Mouse (Mus musculus): ENCODE data around the gene Gpx6. TPM values are rescaled to one million over a fixed set of nuclear protein-coding genes. Genes with fewer than 3 reads are reported as not detected.

Gene Gpx6
- polyA plus RNA-seq, 1 experiment from 2014 or later: not detected

DNA sequence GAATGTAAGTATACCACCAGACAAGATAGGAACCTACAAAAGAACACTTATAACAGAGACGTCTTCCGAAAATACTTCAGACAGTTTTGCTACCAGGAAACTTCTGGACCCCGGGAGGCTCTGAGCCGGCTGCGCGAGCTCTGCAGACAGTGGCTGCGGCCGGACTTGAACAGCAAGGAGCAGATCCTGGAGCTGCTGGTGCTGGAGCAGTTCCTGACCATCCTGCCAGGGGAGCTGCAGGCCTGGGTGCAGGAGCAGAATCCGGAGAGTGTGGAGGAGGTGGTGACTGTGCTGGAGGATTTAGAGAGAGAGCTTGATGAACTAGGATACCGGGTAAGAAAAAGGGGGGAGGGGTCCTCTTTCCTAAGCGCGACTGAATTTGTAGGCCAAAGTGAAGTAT is 51.8 kb downstream of the Gpx6 start:
- Histone ChIP-seq H3K4me2 (peak overlapping the region; percentile 59), H3K4me3 (ENCODE audit: low read depth, low read length) (peak overlapping the region; percentile 71), H3K27ac (ENCODE audit: low read depth) (no peak overlapping the region), H3K36me3 (ENCODE audit: insufficient read depth) (peaks cover 21% of the 10 kb centered on the region), H3K9me3 (ENCODE audit: low read depth, low read length) (no peaks in the 10 kb centered on the region), H3K27me3 (ENCODE audit: insufficient read depth, low read length) (no peaks in the 10 kb centered on the region), H3K9ac (peak overlapping the region; percentile 82), H3K4me1 (ENCODE audit: insufficient read depth) (peaks cover 3% of the 10 kb centered on the region; the same call in 1 of the 2 replicates)
- 60% methylated on average over 12 of the region's 12 CpGs for WGBS
- ATAC-seq (ENCODE audit: insufficient read depth) (no peak), DNase-seq (peak; percentile 10)
- no peak for TF ChIP-seq CTCF (IDR thresholded peaks at IDR 0.05; ENCODE audit: low read depth)

DNA sequence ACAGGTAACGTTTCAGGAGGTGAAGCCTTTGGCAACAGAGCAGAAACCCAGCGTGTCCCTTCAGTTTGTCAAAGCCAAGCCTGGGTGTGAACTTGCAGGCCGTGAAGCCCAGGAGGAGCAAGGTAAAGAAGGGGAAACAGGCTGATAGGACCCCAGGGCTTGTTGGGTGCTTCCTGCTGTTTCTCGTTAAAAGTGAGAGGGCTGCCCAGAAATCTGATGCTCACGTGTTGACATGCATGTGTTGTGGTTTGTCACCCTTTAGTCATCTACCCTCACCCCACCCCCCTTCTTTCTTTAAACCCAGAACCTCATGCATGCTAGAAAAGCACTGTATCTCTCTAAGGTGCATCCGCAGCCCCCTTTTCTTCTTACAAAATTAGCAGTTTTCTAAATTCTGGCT is 54.7 kb downstream of the Gpx6 start:
- Histone ChIP-seq H3K27me3 (ENCODE audit: insufficient read depth, low read length) (no peaks in the 10 kb centered on the region), H3K36me3 (ENCODE audit: insufficient read depth) (peaks cover 39% of the 10 kb centered on the region), H3K4me3 (ENCODE audit: low read depth, low read length) (no peak overlapping the region), H3K9ac (no peak overlapping the region), H3K4me1 (ENCODE audit: insufficient read depth) (peaks cover 3% of the 10 kb centered on the region; the same call in 1 of the 2 replicates), H3K4me2 (no peak overlapping the region), H3K9me3 (ENCODE audit: low read depth, low read length) (no peaks in the 10 kb centered on the region), H3K27ac (ENCODE audit: low read depth) (no peak overlapping the region)
- no peak for ATAC-seq (ENCODE audit: insufficient read depth)
- no peak for TF ChIP-seq CTCF (IDR thresholded peaks at IDR 0.05; ENCODE audit: low read depth)
- 55% methylated on average over 6 of the region's 6 CpGs for WGBS
- no peak for DNase-seq

Other genes starting within 250 kb of the Gpx6 start
- not detected in 2 replicates for gene Olfr1370, start 237.2 kb upstream of the Gpx6 start, polyA plus RNA-seq (2014; fragmentation: Nextera tagmentation; extraction: Ambion mirVana)
- 0.05 TPM in 1 of 2 replicates, not detected in the other for gene Olfr1369-ps1, start 200.6 kb upstream of the Gpx6 start, polyA plus RNA-seq (2014; fragmentation: Nextera tagmentation; extraction: Ambion mirVana)
- gene Olfr263, start 182.5 kb upstream of the Gpx6 start, polyA plus RNA-seq (2014; fragmentation: Nextera tagmentation; extraction: Ambion mirVana): not detected in 2 replicates
- gene Olfr1368, start 166.3 kb upstream of the Gpx6 start, polyA plus RNA-seq (2014; fragmentation: Nextera tagmentation; extraction: Ambion mirVana): not detected in 2 replicates
- gene Trim27, start 132.7 kb upstream of the Gpx6 start, polyA plus RNA-seq (2014; fragmentation: Nextera tagmentation; extraction: Ambion mirVana): 158 and 173 TPM in 2 replicates
- not detected in 2 replicates for gene Gpx5, start 19.4 kb upstream of the Gpx6 start, polyA plus RNA-seq (2014; fragmentation: Nextera tagmentation; extraction: Ambion mirVana)
- not detected in 2 replicates for gene Olfr1367, start 34.8 kb downstream of the Gpx6 start, polyA plus RNA-seq (2014; fragmentation: Nextera tagmentation; extraction: Ambion mirVana)
- 14.1 and 14.3 TPM in 2 replicates for gene Zscan12, start 50.7 kb downstream of the Gpx6 start, polyA plus RNA-seq (2014; fragmentation: Nextera tagmentation; extraction: Ambion mirVana)
- 73.2 and 78.0 TPM in 2 replicates for gene Zkscan3, start 90.6 kb downstream of the Gpx6 start, polyA plus RNA-seq (2014; fragmentation: Nextera tagmentation; extraction: Ambion mirVana)
- gene Pgbd1, start 128.9 kb downstream of the Gpx6 start, polyA plus RNA-seq (2014; fragmentation: Nextera tagmentation; extraction: Ambion mirVana): 2.3 and 2.6 TPM in 2 replicates
- gene Zscan26, start 141.6 kb downstream of the Gpx6 start, polyA plus RNA-seq (2014; fragmentation: Nextera tagmentation; extraction: Ambion mirVana): 26.6 and 27.6 TPM in 2 replicates
- gene Nkapl, start 156.4 kb downstream of the Gpx6 start, polyA plus RNA-seq (2014; fragmentation: Nextera tagmentation; extraction: Ambion mirVana): 3.1 and 3.4 TPM in 2 replicates
- 3.4 and 3.5 TPM in 2 replicates for gene Zkscan4, start 166.8 kb downstream of the Gpx6 start, polyA plus RNA-seq (2014; fragmentation: Nextera tagmentation; extraction: Ambion mirVana)
- not detected in 2 replicates for gene Gm10065, start 167.3 kb downstream of the Gpx6 start, polyA plus RNA-seq (2014; fragmentation: Nextera tagmentation; extraction: Ambion mirVana)
- 0.74 and 0.96 TPM in 2 replicates for gene AK157302, start 183.1 kb downstream of the Gpx6 start, polyA plus RNA-seq (2014; fragmentation: Nextera tagmentation; extraction: Ambion mirVana)
- 6.6 and 7.6 TPM in 2 replicates for gene Gm11273, start 189.3 kb downstream of the Gpx6 start, polyA plus RNA-seq (2014; fragmentation: Nextera tagmentation; extraction: Ambion mirVana)
- gene Zkscan8, start 219.0 kb downstream of the Gpx6 start, polyA plus RNA-seq (2014; fragmentation: Nextera tagmentation; extraction: Ambion mirVana): 10.1 and 10.5 TPM in 2 replicates
- gene Olfr1366, start 230.7 kb downstream of the Gpx6 start, polyA plus RNA-seq (2014; fragmentation: Nextera tagmentation; extraction: Ambion mirVana): 0.14 and 0.41 TPM in 2 replicates
- gene Olfr1535, start 247.8 kb downstream of the Gpx6 start, polyA plus RNA-seq (2014; fragmentation: Nextera tagmentation; extraction: Ambion mirVana): 0.09 TPM in 1 of 2 replicates, not detected in the other